Mouse (Mus musculus) bone marrow, adult 2 months (tissue): Measurements from ENCODE around the gene Rps16. TPM values are rescaled to one million over a fixed set of nuclear protein-coding genes. Genes with fewer than 3 reads are reported as not detected.

ENCODE experiments used
- H3K27ac ChIP-seq: fragments of 200-500 bp; 2 replicates; pipeline ENCODE4 v1.5.1; 2012; ENCODE audit warnings: low read depth, mild to moderate bottlenecking, control low read depth, inconsistent platforms, low read length; ENCODE audit not compliant: control insufficient read depth, poor library complexity, insufficient read depth
- H3K4me1 ChIP-seq: fragments of 200-500 bp; 2 replicates; pipeline ENCODE4 v1.6.1; 2011; ENCODE audit warnings: low read length; ENCODE audit not compliant: control insufficient read depth, insufficient read depth
- H3K4me3 ChIP-seq: fragments of 200-500 bp; replicated peaks from 2 replicates; pipeline ENCODE3; 2011; ENCODE audit warnings: mild to moderate bottlenecking, low read depth, low read length, control low read depth; ENCODE audit not compliant: control insufficient read depth
- CTCF ChIP-seq: fragments of 200-500 bp; IDR thresholded peaks from 2 replicates; pipeline ENCODE4 v1.5.1; 2011; ENCODE audit warnings: low read length, control low read depth; ENCODE audit not compliant: control insufficient read depth, insufficient read depth
- POLR2A ChIP-seq: fragments of 200-500 bp; IDR thresholded peaks from 2 replicates; pipeline ENCODE4 v1.6.1; 2011; ENCODE audit warnings: low read depth, mild to moderate bottlenecking, control low read depth, low read length, borderline replicate concordance; ENCODE audit not compliant: control insufficient read depth
- WGBS: fragments of 180-500 bp; shearing (Covaris S2); methylation state at CpG from one replicate; pipeline ENCODE4 v1.1.7; 2018; 5-methylcytosine and 5-hydroxymethylcytosine counted together
- polyA plus RNA-seq: library from polyadenylated mRNA; stranded (reverse); fragments of >200 nt; gene quantifications from 2 replicates; pipeline ENCODE4 v1.2.4, GENCODE M21; 2011; ENCODE audit warnings: low replicate concordance; ENCODE audit not compliant: missing spikeins, insufficient read depth, insufficient read length

Gene Rps16
- polyA plus RNA-seq, 1 experiment = 1,358 TPM

- peaks cover 1% of the 10 kb centered on the region; the same call in 1 of the 2 replicates for H3K4me1 ChIP-seq
- 87% methylated on average over 16 of the region's 16 CpGs for WGBS
- no peak overlapping the region for H3K4me3 ChIP-seq
- no peak overlapping the region for H3K27ac ChIP-seq
- TF ChIP-seq POLR2A (no peak), CTCF (no peak)
Measured at GRCm38 (mm10) chr7:28367663-28368275, 17.3 kb downstream of the Rps16 start.

- TF ChIP-seq CTCF (no peak), POLR2A (no peak; the same call in 1 of the 2 replicates)
- no peak overlapping the region for H3K27ac ChIP-seq
- WGBS = 86% methylated on average over 16 of the region's 16 CpGs
- peaks cover 1% of the 10 kb centered on the region; the same call in 1 of the 2 replicates for H3K4me1 ChIP-seq
- H3K4me3 ChIP-seq = no peak overlapping the region
Measured at GRCm38 (mm10) chr7:28368276-28368920, 17.9 kb downstream of the Rps16 start.

- WGBS = 89% methylated on average over 14 of the region's 14 CpGs
- Histone ChIP-seq H3K27ac (no peak overlapping the region), H3K4me3 (no peak overlapping the region), H3K4me1 (peaks cover 1% of the 10 kb centered on the region; the same call in 1 of the 2 replicates)
- TF ChIP-seq POLR2A = no peak
- no peak for TF ChIP-seq CTCF
Measured at GRCm38 (mm10) chr7:28370051-28370450, 19.6 kb downstream of the Rps16 start.

GRCm38 (mm10) chr7:28370977-28371513 is 20.6 kb downstream of the Rps16 start:
- Histone ChIP-seq H3K4me1 (peaks cover 1% of the 10 kb centered on the region; the same call in 1 of the 2 replicates), H3K27ac (no peak overlapping the region), H3K4me3 (peak overlapping the region; percentile 12)
- WGBS = 21% methylated on average over 11 of the region's 11 CpGs
- TF ChIP-seq POLR2A (no peak), CTCF (no peak)

- Histone ChIP-seq H3K27ac (peak overlapping the region; percentile 77; the same call in 1 of the 2 replicates), H3K4me1 (peaks cover 1% of the 10 kb centered on the region; the same call in 1 of the 2 replicates), H3K4me3 (peak overlapping the region; percentile 70)
- WGBS = 2% methylated on average over 42 of the region's 43 CpGs
- TF ChIP-seq POLR2A (no peak), CTCF (no peak)
Measured at GRCm38 (mm10) chr7:28371514-28371989, 21.1 kb downstream of the Rps16 start.

- H3K27ac ChIP-seq = peak within 1 kb of the TSS; percentile 77
- H3K4me1 ChIP-seq = peaks cover 1% of the 10 kb centered on the region; the same call in 1 of the 2 replicates
- under 1% methylated on average over 66 of the region's 66 CpGs for WGBS
- peak within 1 kb of the TSS; percentile 70 for H3K4me3 ChIP-seq
- TF ChIP-seq POLR2A (peak; percentile 67; the same call in 1 of the 2 replicates), CTCF (peak; percentile 43; the same call in 1 of the 2 replicates)
Measured at GRCm38 (mm10) chr7:28372251-28373108, 22.0 kb downstream of the Rps16 start, which contains the start of gene Plekhg2. TSS of gene Plekhg2 (minus strand) at chr7:28372599.

GRCm38 (mm10) chr7:28373131-28373581 is 22.7 kb downstream of the Rps16 start:
- H3K4me3 ChIP-seq = peak overlapping the region; percentile 69
- under 1% methylated on average over 9 of the region's 9 CpGs for WGBS
- H3K4me1 ChIP-seq = peaks cover 1% of the 10 kb centered on the region; the same call in 1 of the 2 replicates
- TF ChIP-seq CTCF = no peak
- peak overlapping the region; percentile 77 for H3K27ac ChIP-seq

GRCm38 (mm10) chr7:28373891-28374495 is 23.5 kb downstream of the Rps16 start:
- H3K4me3 ChIP-seq = no peak overlapping the region
- TF ChIP-seq CTCF (no peak), POLR2A (no peak)
- H3K27ac ChIP-seq = peak overlapping the region; percentile 30; the same call in 1 of the 2 replicates
- H3K4me1 ChIP-seq = peaks cover 1% of the 10 kb centered on the region; the same call in 1 of the 2 replicates
- 86% methylated on average over 7 of the region's 7 CpGs for WGBS
